Mouse (Mus musculus) limb, embryonic 11.5 days (tissue): ENCODE results near the gene Sbsn. TPM values are rescaled to one million over a fixed set of nuclear protein-coding genes. Genes with fewer than 3 reads are reported as not detected.

Source experiments
- ATAC-seq: fragments of 200-750 bp; cut with Nextera tagmentation; 2 replicates; pipeline ENCODE4 v1.8.0; 2017; ENCODE audit warnings: low read depth; ENCODE audit not compliant: insufficient number of reproducible peaks, low FRiP score, low TSS enrichment
- DNase-seq: peaks from one replicate; pipeline ENCODE4 v3.0.0-alpha.2; 2015; ENCODE audit warnings: low spot score
- H3K27ac ChIP-seq: fragments of 300-500 bp; sonication (generic); replicated peaks from 2 replicates; pipeline ENCODE4 v1.5.1; 2014; ENCODE audit warnings: low read depth, mild to moderate bottlenecking, low read length
- H3K27me3 ChIP-seq: fragments of 300-500 bp; sonication (generic); 2 replicates; pipeline ENCODE4 v1.6.1; 2014; ENCODE audit warnings: mild to moderate bottlenecking, low read length, mixed read lengths; ENCODE audit not compliant: control insufficient read depth, insufficient read depth
- H3K36me3 ChIP-seq: fragments of 300-500 bp; sonication (generic); 2 replicates; pipeline ENCODE4 v1.6.1; 2014; ENCODE audit warnings: mild to moderate bottlenecking, low read length, moderate library complexity, mixed read lengths; ENCODE audit not compliant: control insufficient read depth, insufficient read depth
- H3K4me1 ChIP-seq: fragments of 300-500 bp; sonication (generic); 2 replicates; pipeline ENCODE4 v1.6.1; 2014; ENCODE audit warnings: low read length, mixed read lengths; ENCODE audit not compliant: control insufficient read depth, insufficient read depth
- H3K4me2 ChIP-seq: fragments of 300-500 bp; sonication (generic); 2 replicates; pipeline ENCODE4 v1.6.1; 2014; ENCODE audit warnings: low read depth, mild to moderate bottlenecking, moderate library complexity; ENCODE audit not compliant: severe bottlenecking
- H3K4me3 ChIP-seq: fragments of 300-500 bp; sonication (generic); 2 replicates; pipeline ENCODE4 v1.5.1; 2014; ENCODE audit warnings: low read depth, low read length
- H3K9ac ChIP-seq: fragments of 300-500 bp; sonication (generic); 2 replicates; pipeline ENCODE4 v1.6.1; 2014; ENCODE audit warnings: mild to moderate bottlenecking, low read length
- H3K9me3 ChIP-seq: fragments of 300-500 bp; sonication (generic); 2 replicates; pipeline ENCODE4 v1.6.1; 2016; ENCODE audit warnings: low read length; ENCODE audit not compliant: control insufficient read depth
- WGBS: fragments of 180-500 bp; shearing (Covaris S2); extraction: QIAGEN DNeasy Blood & Tissue Kit; methylation state at CpG from one replicate; pipeline ENCODE4 v1.1.7; 2014; 5-methylcytosine and 5-hydroxymethylcytosine counted together
- polyA plus RNA-seq: library from polyadenylated mRNA; unstranded; fragments of >200 nt; fragmentation: Nextera tagmentation; extraction: Ambion mirVana; gene quantifications from 2 replicates; pipeline ENCODE4 v1.2.1, GENCODE M21; 2014

Sbsn gene
- polyA plus RNA-seq, result 0.27 and 1.3 TPM in 2 replicates

GRCm38 (mm10) chr7:30751086-30751669 is at the start of gene Sbsn:
Sbsn (plus strand) TSS chr7:30751471.
- no peak within 1 kb of the TSS for H3K4me3 ChIP-seq
- H3K9ac ChIP-seq, result no peak within 1 kb of the TSS
- no peaks in the 10 kb centered on the region for H3K27me3 ChIP-seq
- H3K36me3 ChIP-seq, result no peaks in the 10 kb centered on the region
- no peaks in the 10 kb centered on the region; the same call in 1 of the 2 replicates for H3K9me3 ChIP-seq
- H3K27ac ChIP-seq, result no peak within 1 kb of the TSS
- no peak within 1 kb of the TSS for H3K4me2 ChIP-seq
- whole genome bisulfite sequencing, result 48% methylated on average over 5 of the region's 5 CpGs
- DNase-seq, result no peak
- ATAC-seq, result no peak
- no peaks in the 10 kb centered on the region for H3K4me1 ChIP-seq

GRCm38 (mm10) chr7:30706214-30706882 is 44.9 kb upstream of the Sbsn start:
- Histone ChIP-seq H3K27me3 (no peaks in the 10 kb centered on the region), H3K27ac (no peak overlapping the region), H3K4me2 (no peak overlapping the region), H3K4me3 (no peak overlapping the region), H3K9ac (no peak overlapping the region), H3K9me3 (no peaks in the 10 kb centered on the region), H3K36me3 (no peaks in the 10 kb centered on the region), H3K4me1 (no peaks in the 10 kb centered on the region)
- DNase-seq (no peak), ATAC-seq (no peak)
- 75% methylated on average over 8 of the region's 8 CpGs for WGBS

- WGBS, result 100% methylated on average over 1 of the region's 1 CpGs
- Histone ChIP-seq H3K27ac (no peak overlapping the region), H3K27me3 (no peaks in the 10 kb centered on the region), H3K4me2 (no peak overlapping the region), H3K4me1 (no peaks in the 10 kb centered on the region), H3K36me3 (no peaks in the 10 kb centered on the region), H3K9ac (no peak overlapping the region), H3K9me3 (no peaks in the 10 kb centered on the region), H3K4me3 (no peak overlapping the region)
- ATAC-seq (no peak), DNase-seq (no peak)
Measured at GRCm38 (mm10) chr7:30707441-30707840, 43.8 kb upstream of the Sbsn start.

- H3K4me3 ChIP-seq, result no peak within 1 kb of the TSS
- H3K9ac ChIP-seq, result no peak within 1 kb of the TSS
- H3K27ac ChIP-seq, result no peak within 1 kb of the TSS
- peaks cover 5% of the 10 kb centered on the region for H3K27me3 ChIP-seq
- H3K4me2 ChIP-seq, result no peak within 1 kb of the TSS
- H3K4me1 ChIP-seq, result no peaks in the 10 kb centered on the region
- no peaks in the 10 kb centered on the region for H3K36me3 ChIP-seq
- ATAC-seq, result no peak
- WGBS, result 83% methylated on average over 3 of the region's 3 CpGs
- no peak for DNase-seq
- H3K9me3 ChIP-seq, result no peaks in the 10 kb centered on the region
Measured at GRCm38 (mm10) chr7:30711942-30712341, 39.3 kb upstream of the Sbsn start, which contains the start of gene Atp4a. Atp4a (plus strand) TSS chr7:30712209.

- H3K36me3 ChIP-seq, result no peaks in the 10 kb centered on the region
- no peaks in the 10 kb centered on the region for H3K9me3 ChIP-seq
- H3K9ac ChIP-seq, result no peak overlapping the region
- peak; percentile 82 for DNase-seq
- ATAC-seq, result peak; percentile 84
- H3K4me2 ChIP-seq, result peak overlapping the region; percentile 52
- H3K27me3 ChIP-seq, result peaks cover 14% of the 10 kb centered on the region
- no peaks in the 10 kb centered on the region for H3K4me1 ChIP-seq
- H3K4me3 ChIP-seq, result peak overlapping the region; percentile 21
- no peak overlapping the region for H3K27ac ChIP-seq
- 2% methylated on average over 43 of the region's 43 CpGs for WGBS
Measured at GRCm38 (mm10) chr7:30717006-30717715, 34.1 kb upstream of the Sbsn start.

- ATAC-seq (0 out of 2 replicates have a peak, but pooled peaks have one; percentile 7), DNase-seq (no peak)
- peaks cover 14% of the 10 kb centered on the region for H3K27me3 ChIP-seq
- no peaks in the 10 kb centered on the region for H3K4me1 ChIP-seq
- no peaks in the 10 kb centered on the region for H3K9me3 ChIP-seq
- no peak overlapping the region for H3K27ac ChIP-seq
- peak overlapping the region; percentile 52 for H3K4me2 ChIP-seq
- 11% methylated on average over 14 of the region's 14 CpGs for WGBS
- H3K4me3 ChIP-seq, result peak overlapping the region; percentile 21; the same call in 1 of the 2 replicates
- H3K36me3 ChIP-seq, result no peaks in the 10 kb centered on the region
- no peak overlapping the region for H3K9ac ChIP-seq
Measured at GRCm38 (mm10) chr7:30717716-30718046, 33.6 kb upstream of the Sbsn start.

GRCm38 (mm10) chr7:30719669-30720068 is 31.6 kb upstream of the Sbsn start:
- H3K4me3 ChIP-seq, result no peak overlapping the region
- DNase-seq, result no peak
- no peak overlapping the region for H3K27ac ChIP-seq
- H3K4me2 ChIP-seq, result no peak overlapping the region
- H3K9me3 ChIP-seq, result no peaks in the 10 kb centered on the region
- no peaks in the 10 kb centered on the region for H3K4me1 ChIP-seq
- H3K36me3 ChIP-seq, result no peaks in the 10 kb centered on the region
- H3K9ac ChIP-seq, result no peak overlapping the region
- H3K27me3 ChIP-seq, result peaks cover 14% of the 10 kb centered on the region
- no peak for ATAC-seq
- 93% methylated on average over 5 of the region's 5 CpGs for WGBS

GRCm38 (mm10) chr7:30721286-30721685 is 30.0 kb upstream of the Sbsn start:
- peaks cover 14% of the 10 kb centered on the region for H3K27me3 ChIP-seq
- no peak overlapping the region for H3K27ac ChIP-seq
- H3K9ac ChIP-seq, result no peak overlapping the region
- ATAC-seq (no peak), DNase-seq (no peak)
- WGBS, result 80% methylated on average over 7 of the region's 7 CpGs
- H3K36me3 ChIP-seq, result no peaks in the 10 kb centered on the region
- no peak overlapping the region for H3K4me3 ChIP-seq
- no peaks in the 10 kb centered on the region for H3K4me1 ChIP-seq
- no peaks in the 10 kb centered on the region for H3K9me3 ChIP-seq
- H3K4me2 ChIP-seq, result no peak overlapping the region
